Mouse (Mus musculus) olfactory bulb, adult 2 months (tissue): ENCODE data around the gene Mcl1. TPM values are rescaled to one million over a fixed set of nuclear protein-coding genes. Genes with fewer than 3 reads are reported as not detected.

Experiments
- H3K27ac ChIP-seq: fragments of 200-500 bp; 2 replicates; pipeline ENCODE4 v1.5.1; 2012; ENCODE audit warnings: low read depth, low read length; ENCODE audit not compliant: insufficient read depth
- H3K4me1 ChIP-seq: fragments of 200-500 bp; 2 replicates; pipeline ENCODE4 v1.6.1; 2012; ENCODE audit warnings: low read length; ENCODE audit not compliant: control insufficient read depth, insufficient read depth
- H3K4me3 ChIP-seq: fragments of 200-500 bp; 2 replicates; pipeline ENCODE4 v1.5.1; 2012; ENCODE audit warnings: mild to moderate bottlenecking, low read depth, low read length, moderate library complexity; ENCODE audit not compliant: insufficient read depth
- CTCF ChIP-seq: fragments of 200-500 bp; IDR thresholded peaks from 2 replicates; pipeline ENCODE4 v1.5.1; 2012; ENCODE audit warnings: low read depth, mild to moderate bottlenecking, low read length, moderate library complexity; ENCODE audit not compliant: insufficient read depth
- POLR2A ChIP-seq: fragments of 200-500 bp; IDR thresholded peaks from 2 replicates; pipeline ENCODE4 v1.6.1; 2012; ENCODE audit warnings: mild to moderate bottlenecking, low read depth, low read length, moderate library complexity; ENCODE audit not compliant: insufficient read depth
- WGBS: fragments of 180-500 bp; shearing (Covaris S2); methylation state at CpG from one replicate; pipeline ENCODE4 v1.1.7; 2018; 5-methylcytosine and 5-hydroxymethylcytosine counted together
- polyA plus RNA-seq: library from polyadenylated mRNA; stranded (reverse); fragments of >200 nt; gene quantifications from 2 replicates; pipeline ENCODE4 v1.2.4, GENCODE M21; 2012; ENCODE audit warnings: low replicate concordance; ENCODE audit not compliant: missing spikeins, insufficient read depth, insufficient read length

The Mcl1 gene
- polyA plus RNA-seq, 1 experiment, result 245 TPM

- H3K27ac ChIP-seq, result no peak overlapping the region
- no peak overlapping the region for H3K4me3 ChIP-seq
- TF ChIP-seq CTCF, result no peak
- no peaks in the 10 kb centered on the region for H3K4me1 ChIP-seq
- 93% methylated on average over 4 of the region's 4 CpGs for WGBS
Observed at GRCm38 (mm10) chr3:95709044-95709443, 50.5 kb downstream of the Mcl1 start.

- H3K4me3 ChIP-seq, result no peak overlapping the region
- TF ChIP-seq CTCF (no peak), POLR2A (no peak)
Observed at GRCm38 (mm10) chr3:95709967-95710366, 51.4 kb downstream of the Mcl1 start.

More at GRCm38 (mm10) chr3:95709967-95710366, 51.4 kb downstream of the Mcl1 start:
- no peak overlapping the region for H3K27ac ChIP-seq
- no peaks in the 10 kb centered on the region for H3K4me1 ChIP-seq

Other genes starting within 250 kb of the Mcl1 start
- gene Arnt, start 224.4 kb upstream of the Mcl1 start, polyA plus RNA-seq, result 258 TPM in 1 of 2 replicates, not detected in the other
- not detected in 2 replicates for gene Ctsk, start 159.5 kb upstream of the Mcl1 start, polyA plus RNA-seq
- not detected in 2 replicates for gene Ctss, start 132.0 kb upstream of the Mcl1 start, polyA plus RNA-seq
- not detected in 2 replicates for gene Hormad1, start 99.1 kb upstream of the Mcl1 start, polyA plus RNA-seq
- gene Golph3l, start 69.9 kb upstream of the Mcl1 start, polyA plus RNA-seq, result not detected in 2 replicates
- gene Ensa, start 33.8 kb upstream of the Mcl1 start, polyA plus RNA-seq, result not detected in 2 replicates
- gene Adamtsl4, start 29.1 kb downstream of the Mcl1 start, polyA plus RNA-seq, result not detected in 2 replicates
- gene Ecm1, start 80.8 kb downstream of the Mcl1 start, polyA plus RNA-seq, result not detected in 2 replicates
- gene Tars2, start 101.4 kb downstream of the Mcl1 start, polyA plus RNA-seq, result not detected in 2 replicates
- gene Rprd2, start 160.1 kb downstream of the Mcl1 start, polyA plus RNA-seq, result 146 TPM in 1 of 2 replicates, not detected in the other
- 314 TPM in 1 of 2 replicates, not detected in the other for gene Prpf3, start 197.1 kb downstream of the Mcl1 start, polyA plus RNA-seq
- gene Mrps21, start 212.7 kb downstream of the Mcl1 start, polyA plus RNA-seq, result not detected in 2 replicates
- gene Ciart, start 223.5 kb downstream of the Mcl1 start, polyA plus RNA-seq, result not detected in 2 replicates
- not detected in 2 replicates for gene BC028528, start 233.2 kb downstream of the Mcl1 start, polyA plus RNA-seq
- gene Aph1a, start 235.2 kb downstream of the Mcl1 start, polyA plus RNA-seq, result not detected in 2 replicates
- not detected in 2 replicates for gene Car14, start 245.9 kb downstream of the Mcl1 start, polyA plus RNA-seq